Mouse (Mus musculus): ENCODE measurements at regions not wholly inside any gene's neighbourhood (a gene's known extent, or its start where the extent isn't known, plus 50 kb on each side); places are given as distances from the start of the nearest gene placed in this dataset.

DNA sequence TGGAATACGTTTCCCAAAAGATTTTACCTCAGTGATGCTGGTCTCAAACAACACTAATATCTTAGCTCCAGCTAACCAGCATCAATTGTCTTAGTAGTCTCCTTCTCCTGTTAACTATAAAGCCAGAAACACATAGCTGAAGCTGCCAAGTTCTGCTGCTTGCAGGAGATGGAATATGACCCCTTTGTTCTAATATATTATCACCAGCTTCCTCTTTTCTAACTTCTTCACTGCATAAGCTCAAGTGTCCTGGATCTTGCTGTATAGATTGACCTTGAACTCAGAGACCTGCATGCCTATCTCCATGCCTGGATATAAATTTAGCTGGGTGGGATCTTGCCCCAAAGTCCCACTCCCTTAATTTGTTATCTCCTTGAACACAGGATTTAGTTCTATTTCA is 94.8 kb downstream of the Rbm46 start:
- H3K27ac ChIP-seq (ENCODE audit: insufficient read depth, low read length): no peak overlapping the region
- TF ChIP-seq CTCF (IDR thresholded peaks at IDR 0.05; ENCODE audit: extremely low read depth, insufficient read depth, low read length) (no peak), POLR2A (IDR thresholded peaks at IDR 0.05; ENCODE audit: extremely low read depth, insufficient read depth, low read length) (no peak)
- no peak overlapping the region for H3K4me3 ChIP-seq (ENCODE audit: insufficient read depth, low read length)
- H3K4me1 ChIP-seq (ENCODE audit: control insufficient read depth, insufficient read depth, low read length): no peaks in the 10 kb centered on the region

DNA sequence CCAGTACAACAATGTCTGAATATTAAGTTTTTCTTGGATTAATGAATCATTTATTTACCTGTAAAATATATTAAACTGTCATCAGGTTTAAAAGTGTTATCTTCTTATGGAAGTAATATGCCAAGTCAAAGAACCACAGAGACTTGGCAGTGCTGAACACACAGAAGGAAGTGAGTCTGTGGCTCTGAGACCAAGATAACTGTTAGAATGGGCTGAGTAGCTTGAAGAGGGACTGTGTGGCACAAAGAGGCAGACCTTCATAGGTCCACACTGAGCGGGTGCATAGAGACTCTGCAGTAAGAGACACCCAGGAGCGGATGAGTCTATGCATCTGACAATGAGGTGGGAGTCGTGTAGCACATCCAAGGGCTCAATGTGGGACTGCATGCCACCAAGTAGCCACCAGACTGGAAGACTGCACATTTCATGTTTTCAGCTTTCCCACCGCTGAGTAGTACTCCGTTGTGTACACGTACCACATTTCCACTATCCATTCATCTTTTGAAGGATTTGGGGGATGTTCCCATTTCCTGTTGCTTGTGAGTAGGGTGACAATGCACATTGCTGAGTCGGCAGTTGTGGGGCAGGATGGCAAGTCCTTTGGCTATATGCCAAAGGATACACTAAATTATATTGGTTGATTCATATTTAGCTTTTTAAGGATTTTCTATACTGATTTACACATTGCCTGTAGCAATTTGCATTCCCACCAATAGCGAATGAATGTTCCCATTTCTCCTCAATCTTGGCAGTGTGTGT is 105.6 kb downstream of the Rbm46 start:
- no peaks in the 10 kb centered on the region for H3K4me1 ChIP-seq (ENCODE audit: control insufficient read depth, insufficient read depth, low read length)
- no peak overlapping the region for H3K4me3 ChIP-seq (ENCODE audit: insufficient read depth, low read length)
- H3K27ac ChIP-seq (ENCODE audit: insufficient read depth, low read length): no peak overlapping the region
- TF ChIP-seq CTCF (IDR thresholded peaks at IDR 0.05; ENCODE audit: extremely low read depth, insufficient read depth, low read length) (no peak), POLR2A (IDR thresholded peaks at IDR 0.05; ENCODE audit: extremely low read depth, insufficient read depth, low read length) (no peak)

DNA sequence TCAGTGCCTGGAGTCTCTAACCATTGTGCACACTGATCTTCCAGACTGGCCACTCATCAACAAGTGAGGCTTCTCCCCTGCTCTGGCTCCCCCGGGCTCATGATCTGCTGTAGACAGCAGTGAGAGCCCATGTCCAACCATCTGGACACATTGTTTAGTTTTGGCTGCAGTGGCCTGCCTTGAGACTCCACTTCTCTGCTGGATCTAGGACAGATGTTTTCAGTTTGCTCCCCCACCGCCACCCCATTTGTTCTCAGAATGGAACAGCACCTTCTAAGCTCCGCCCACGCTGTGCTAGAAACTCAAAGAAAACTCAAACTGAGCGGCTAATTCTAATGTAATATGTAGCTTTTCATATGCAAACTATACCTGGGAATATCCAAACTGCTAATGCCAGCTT is 108.8 kb downstream of the Rbm46 start:
- no peak overlapping the region for H3K27ac ChIP-seq (ENCODE audit: insufficient read depth, low read length)
- no peak overlapping the region for H3K4me3 ChIP-seq (ENCODE audit: insufficient read depth, low read length)
- H3K4me1 ChIP-seq (ENCODE audit: control insufficient read depth, insufficient read depth, low read length): no peaks in the 10 kb centered on the region
- TF ChIP-seq CTCF (IDR thresholded peaks at IDR 0.05; ENCODE audit: extremely low read depth, insufficient read depth, low read length) (no peak), POLR2A (IDR thresholded peaks at IDR 0.05; ENCODE audit: extremely low read depth, insufficient read depth, low read length) (no peak)

DNA sequence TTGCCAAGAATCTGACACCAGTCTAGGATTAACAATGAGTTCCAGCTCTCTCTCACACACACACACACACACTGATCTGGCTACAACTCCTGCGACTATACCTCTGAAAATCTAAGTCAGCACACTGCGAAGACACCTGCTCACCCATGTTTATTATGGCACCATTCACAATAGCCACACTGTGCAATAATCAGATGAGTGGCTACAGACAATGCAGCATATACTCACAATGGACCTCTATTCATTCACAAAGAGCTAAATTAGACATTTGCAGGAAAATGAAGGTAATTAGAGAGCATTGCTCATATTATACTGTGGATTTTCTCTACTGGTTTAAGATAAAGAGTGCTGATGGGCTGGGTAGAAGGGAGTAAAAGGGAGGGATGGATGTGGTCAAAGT is 116.3 kb downstream of the Rbm46 start:
- no peaks in the 10 kb centered on the region for H3K4me1 ChIP-seq (ENCODE audit: control insufficient read depth, insufficient read depth, low read length)
- no peak overlapping the region for H3K27ac ChIP-seq (ENCODE audit: insufficient read depth, low read length)
- TF ChIP-seq CTCF (IDR thresholded peaks at IDR 0.05; ENCODE audit: extremely low read depth, insufficient read depth, low read length) (no peak), POLR2A (IDR thresholded peaks at IDR 0.05; ENCODE audit: extremely low read depth, insufficient read depth, low read length) (no peak)
- H3K4me3 ChIP-seq (ENCODE audit: insufficient read depth, low read length): no peak overlapping the region

DNA sequence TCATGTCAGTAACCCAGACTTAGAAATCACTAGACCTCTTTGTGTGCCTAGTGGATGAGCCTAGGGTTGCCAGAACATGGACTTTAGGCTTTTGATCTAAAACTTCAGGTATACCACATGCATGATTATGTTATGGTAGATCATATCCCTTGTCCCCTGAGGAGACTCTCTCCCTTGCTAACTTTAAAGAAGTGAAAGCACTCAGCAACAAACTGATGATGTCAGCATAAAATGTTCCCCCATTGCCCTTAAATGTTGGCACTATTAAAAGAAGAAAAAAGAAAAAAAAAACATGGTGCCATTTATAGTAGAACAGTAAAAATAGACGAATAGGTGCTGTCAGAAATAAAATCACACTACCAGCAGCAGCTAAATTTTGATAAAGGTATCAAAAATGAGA is 117.3 kb downstream of the Rbm46 start:
- H3K4me3 ChIP-seq (ENCODE audit: insufficient read depth, low read length): no peak overlapping the region
- TF ChIP-seq CTCF (IDR thresholded peaks at IDR 0.05; ENCODE audit: extremely low read depth, insufficient read depth, low read length) (no peak), POLR2A (IDR thresholded peaks at IDR 0.05; ENCODE audit: extremely low read depth, insufficient read depth, low read length) (no peak)
- no peaks in the 10 kb centered on the region for H3K4me1 ChIP-seq (ENCODE audit: control insufficient read depth, insufficient read depth, low read length)
- H3K27ac ChIP-seq (ENCODE audit: insufficient read depth, low read length): no peak overlapping the region

GRCm38 (mm10) chr3:82725546-82725945 is 150.7 kb downstream of the Rbm46 start:
- Histone ChIP-seq H3K27ac (ENCODE audit: insufficient read depth, low read length) (no peak overlapping the region), H3K4me3 (ENCODE audit: insufficient read depth, low read length) (no peak overlapping the region)

GRCm38 (mm10) chr3:82707628-82708027 is 159.7 kb upstream of the Npy2r start:
- H3K27ac ChIP-seq (ENCODE audit: insufficient read depth, low read length): no peak overlapping the region
- no peak for TF ChIP-seq CTCF (IDR thresholded peaks at IDR 0.05; ENCODE audit: extremely low read depth, insufficient read depth, low read length)
- no peak for TF ChIP-seq POLR2A (IDR thresholded peaks at IDR 0.05; ENCODE audit: extremely low read depth, insufficient read depth, low read length)
- H3K4me1 ChIP-seq (ENCODE audit: control insufficient read depth, insufficient read depth, low read length): no peaks in the 10 kb centered on the region
- H3K4me3 ChIP-seq (ENCODE audit: insufficient read depth, low read length): no peak overlapping the region

More at GRCm38 (mm10) chr3:82725546-82725945, 150.7 kb downstream of the Rbm46 start:
- TF ChIP-seq POLR2A (IDR thresholded peaks at IDR 0.05; ENCODE audit: extremely low read depth, insufficient read depth, low read length): no peak
- peak; percentile 71 for TF ChIP-seq CTCF (IDR thresholded peaks at IDR 0.05; ENCODE audit: extremely low read depth, insufficient read depth, low read length)
- H3K4me1 ChIP-seq (ENCODE audit: control insufficient read depth, insufficient read depth, low read length): no peaks in the 10 kb centered on the region

GRCm38 (mm10) chr3:82692131-82692530 is 144.2 kb upstream of the Npy2r start:
- Histone ChIP-seq H3K4me3 (ENCODE audit: insufficient read depth, low read length) (no peak overlapping the region), H3K27ac (ENCODE audit: insufficient read depth, low read length) (no peak overlapping the region), H3K4me1 (ENCODE audit: control insufficient read depth, insufficient read depth, low read length) (no peaks in the 10 kb centered on the region)
- TF ChIP-seq POLR2A (IDR thresholded peaks at IDR 0.05; ENCODE audit: extremely low read depth, insufficient read depth, low read length) (no peak), CTCF (IDR thresholded peaks at IDR 0.05; ENCODE audit: extremely low read depth, insufficient read depth, low read length) (no peak)

DNA sequence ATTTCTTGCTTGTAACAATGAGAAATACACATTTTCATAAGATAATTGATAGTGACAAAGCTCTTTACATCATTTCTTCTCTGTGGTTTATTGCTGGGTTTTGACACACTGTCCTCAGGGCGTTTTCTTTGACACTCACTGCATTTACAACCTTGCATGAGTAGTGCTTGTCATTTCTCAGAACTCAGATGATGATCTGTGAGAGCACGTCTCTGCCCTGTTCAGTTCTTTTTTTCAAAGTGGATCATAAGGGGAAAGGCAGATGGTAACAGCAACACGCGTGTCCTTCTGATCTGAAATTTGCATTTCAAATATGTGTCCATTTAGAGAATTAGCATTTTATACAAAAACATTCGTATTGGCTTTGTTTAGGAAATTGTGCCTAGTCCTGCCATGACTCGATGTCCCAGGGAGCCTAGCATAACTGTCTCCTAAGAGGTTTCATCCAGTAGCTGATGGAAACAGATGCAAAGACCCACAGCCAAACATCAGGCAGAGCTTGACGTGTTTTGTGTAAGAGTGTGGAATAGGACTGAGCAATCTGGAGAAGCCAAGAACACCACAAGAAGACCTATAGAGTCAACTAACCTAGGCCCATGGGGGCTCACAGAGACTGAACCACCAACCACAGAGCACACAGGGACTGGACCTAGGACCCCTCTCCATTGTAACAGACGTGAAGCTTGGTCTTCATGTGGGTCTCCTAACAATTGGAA is 108.4 kb upstream of the Npy2r start:
- TF ChIP-seq POLR2A (IDR thresholded peaks at IDR 0.05; ENCODE audit: extremely low read depth, insufficient read depth, low read length): no peak
- TF ChIP-seq CTCF (IDR thresholded peaks at IDR 0.05; ENCODE audit: extremely low read depth, insufficient read depth, low read length): no peak
- Histone ChIP-seq H3K4me3 (ENCODE audit: insufficient read depth, low read length) (no peak overlapping the region), H3K4me1 (ENCODE audit: control insufficient read depth, insufficient read depth, low read length) (peaks cover 4% of the 10 kb centered on the region), H3K27ac (ENCODE audit: insufficient read depth, low read length) (no peak overlapping the region)

- peaks cover 4% of the 10 kb centered on the region for H3K4me1 ChIP-seq (ENCODE audit: control insufficient read depth, insufficient read depth, low read length)
- TF ChIP-seq CTCF (IDR thresholded peaks at IDR 0.05; ENCODE audit: extremely low read depth, insufficient read depth, low read length): no peak
- no peak for TF ChIP-seq POLR2A (IDR thresholded peaks at IDR 0.05; ENCODE audit: extremely low read depth, insufficient read depth, low read length)
- no peak overlapping the region for H3K4me3 ChIP-seq (ENCODE audit: insufficient read depth, low read length)
- 0 out of 2 replicates have a peak overlapping the region, but pooled peaks have one; percentile 65 for H3K27ac ChIP-seq (ENCODE audit: insufficient read depth, low read length)
Measured at GRCm38 (mm10) chr3:82652346-82652745, 104.5 kb upstream of the Npy2r start.
